Mouse (Mus musculus): Measurements from ENCODE around the gene Zbtb38.

The Zbtb38 gene

GRCm38 (mm10) chr9:96713472-96714390 is 38.9 kb downstream of the Zbtb38 start:
- 62% methylated on average over 14 of the region's 14 CpGs for WGBS

GRCm38 (mm10) chr9:96712758-96713471 is 39.7 kb downstream of the Zbtb38 start:
- WGBS, result 56% methylated on average over 14 of the region's 14 CpGs

- WGBS, result 69% methylated on average over 12 of the region's 12 CpGs
Measured at GRCm38 (mm10) chr9:96712045-96712444, 40.6 kb downstream of the Zbtb38 start.

GRCm38 (mm10) chr9:96710241-96710946 is 42.2 kb downstream of the Zbtb38 start:
- 68% methylated on average over 15 of the region's 15 CpGs for WGBS

- 85% methylated on average over 9 of the region's 9 CpGs for WGBS
Measured at GRCm38 (mm10) chr9:96708905-96709304, 43.7 kb downstream of the Zbtb38 start.

- WGBS, result 56% methylated on average over 4 of the region's 4 CpGs
Measured at GRCm38 (mm10) chr9:96707964-96708363, 44.7 kb downstream of the Zbtb38 start.

- WGBS, result 15% methylated on average over 11 of the region's 11 CpGs
Measured at GRCm38 (mm10) chr9:96705576-96706285, 46.9 kb downstream of the Zbtb38 start.

GRCm38 (mm10) chr9:96704935-96705334 is 47.7 kb downstream of the Zbtb38 start:
- 82% methylated on average over 9 of the region's 9 CpGs for WGBS

- WGBS, result 72% methylated on average over 10 of the region's 10 CpGs
Measured at GRCm38 (mm10) chr9:96701891-96702290, 50.7 kb downstream of the Zbtb38 start.

- WGBS, result 99% methylated on average over 6 of the region's 6 CpGs
Measured at GRCm38 (mm10) chr9:96699276-96700035, 53.2 kb downstream of the Zbtb38 start.

GRCm38 (mm10) chr9:96696788-96697492 is 55.7 kb downstream of the Zbtb38 start:
- 65% methylated on average over 14 of the region's 14 CpGs for WGBS

- 31% methylated on average over 12 of the region's 12 CpGs for WGBS
Measured at GRCm38 (mm10) chr9:96696141-96696561, 56.5 kb downstream of the Zbtb38 start.

GRCm38 (mm10) chr9:96690461-96690863 is 62.2 kb downstream of the Zbtb38 start:
- WGBS, result 35% methylated on average over 4 of the region's 4 CpGs

- 68% methylated on average over 4 of the region's 4 CpGs for WGBS
Measured at GRCm38 (mm10) chr9:96689076-96689475, 63.6 kb downstream of the Zbtb38 start.

- 84% methylated on average over 21 of the region's 21 CpGs for WGBS
Measured at GRCm38 (mm10) chr9:96688194-96688875, 64.3 kb downstream of the Zbtb38 start.

- WGBS, result 70% methylated on average over 20 of the region's 20 CpGs
Measured at GRCm38 (mm10) chr9:96687591-96688186, 64.9 kb downstream of the Zbtb38 start.

- 61% methylated on average over 18 of the region's 18 CpGs for WGBS
Measured at GRCm38 (mm10) chr9:96685600-96686084, 67.0 kb downstream of the Zbtb38 start.

GRCm38 (mm10) chr9:96684866-96685599 is 67.6 kb downstream of the Zbtb38 start:
- WGBS, result 58% methylated on average over 14 of the region's 14 CpGs
